Mouse (Mus musculus) stomach, postnatal 0 days (tissue): ENCODE measurements around the gene Gm11111.

ENCODE experiments used
- CTCF ChIP-seq: IDR thresholded peaks from 2 replicates; pipeline ENCODE4 v1.5.1; 2016; ENCODE audit warnings: antibody characterized with exemption, low read depth, mild to moderate bottlenecking, moderate library complexity
- EP300 ChIP-seq: optimal IDR thresholded peaks from 2 replicates; pipeline ENCODE3; 2016; ENCODE audit warnings: antibody characterized with exemption

DNA sequence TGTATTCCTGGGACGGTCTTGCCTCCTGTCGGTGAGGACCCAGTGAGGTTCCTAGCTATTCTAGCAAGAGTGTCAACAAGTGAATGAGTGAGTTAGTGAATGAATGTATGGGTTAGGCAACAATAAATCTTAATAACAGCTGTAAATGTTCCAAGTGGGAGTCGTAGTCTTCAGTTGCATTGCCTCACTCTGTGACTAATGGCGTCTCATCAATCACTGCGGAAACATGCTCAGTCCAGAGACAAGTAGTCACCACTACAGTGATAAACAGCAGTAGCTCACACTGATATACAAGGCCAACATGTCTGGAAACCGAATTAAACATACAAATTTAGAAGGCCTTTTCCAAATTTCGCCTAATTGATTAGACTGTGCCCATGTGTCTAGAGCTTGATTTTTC is 36.3 kb upstream of the Gm11111 start:
- TF ChIP-seq CTCF (no peak), EP300 (no peak)
